Mouse (Mus musculus) skeletal muscle tissue, adult 2 months (tissue): ENCODE results near the gene Lgr4.
A peak's percentile ranks its signal among the peaks of the same experiment; 100 is the strongest.
"Not testable (repeated sequence)": the region's sequence is repeated elsewhere in the genome, so short reads cannot be mapped to it uniquely, and the experiment has no call there.

ENCODE experiments used
- DNase-seq: peaks from one replicate; pipeline ENCODE4 v3.0.0-alpha.2; 2012; ENCODE audit warnings: low read depth, low spot score

Gene Lgr4

DNA sequence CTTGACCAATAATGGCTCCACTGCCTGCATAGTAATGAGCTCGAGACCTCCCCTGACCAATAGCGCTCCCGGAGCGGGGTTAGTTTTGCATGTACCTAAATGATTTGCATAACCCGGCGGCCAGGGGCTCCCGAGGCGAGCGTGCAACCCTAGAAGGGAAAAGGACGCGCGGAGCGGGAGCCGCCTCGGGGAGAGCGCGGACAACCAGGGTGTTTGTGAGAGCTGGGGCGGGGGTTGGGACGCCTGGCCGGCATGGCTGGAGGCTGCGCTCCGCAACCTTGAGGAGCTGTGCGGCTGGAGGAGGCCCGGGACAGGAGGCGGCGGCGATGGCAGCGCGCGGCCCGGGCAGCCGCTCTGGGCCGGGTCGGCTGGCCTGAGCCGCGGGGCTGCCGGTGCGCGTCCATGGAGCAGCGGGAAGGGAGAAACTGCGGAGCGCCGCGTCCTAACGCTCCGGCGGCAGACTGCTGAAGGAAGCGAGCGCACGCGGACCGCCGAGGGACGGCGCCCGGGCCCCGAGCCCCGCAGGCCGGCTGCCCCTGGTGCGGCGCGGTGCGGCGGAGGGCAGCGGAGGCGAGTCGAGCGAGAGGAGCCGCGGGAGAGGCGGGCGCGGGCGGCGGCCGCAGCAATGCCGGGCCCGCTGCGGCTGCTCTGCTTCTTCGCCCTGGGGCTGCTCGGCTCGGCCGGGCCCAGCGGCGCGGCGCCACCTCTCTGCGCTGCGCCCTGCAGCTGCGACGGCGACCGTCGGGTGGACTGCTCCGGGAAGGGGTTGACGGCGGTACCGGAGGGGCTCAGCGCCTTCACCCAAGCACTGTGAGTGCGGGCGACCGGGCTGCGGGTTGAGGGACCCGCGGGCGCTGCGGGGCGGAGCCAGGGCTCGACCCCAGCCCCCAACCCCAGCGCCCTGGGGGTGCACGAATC, at the start of gene Lgr4:
Gene Lgr4 (plus strand): TSS at position 152 of the 918 bp plus-strand sequence.
- peak; percentile 96 for DNase-seq

DNA sequence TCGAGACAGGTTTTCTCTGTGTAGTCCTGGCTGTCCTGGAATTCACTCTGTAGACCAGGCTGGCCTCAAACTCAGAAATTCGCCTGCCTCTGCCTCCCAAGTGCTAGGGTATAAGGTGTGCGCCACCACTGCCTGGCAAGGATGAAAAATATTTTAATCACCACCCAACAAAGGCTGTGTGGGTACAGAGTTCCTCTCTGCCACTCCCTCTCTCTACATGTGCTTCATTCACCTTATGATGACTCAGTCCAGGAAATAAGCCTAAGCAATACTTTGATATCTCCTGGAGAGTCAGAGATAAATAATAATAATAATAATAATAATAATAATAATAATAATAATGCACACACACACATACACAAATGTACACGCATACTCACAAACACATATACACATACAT, 38.0 kb upstream of the Lgr4 start:
- DNase-seq, result not testable (repeated sequence)

DNA sequence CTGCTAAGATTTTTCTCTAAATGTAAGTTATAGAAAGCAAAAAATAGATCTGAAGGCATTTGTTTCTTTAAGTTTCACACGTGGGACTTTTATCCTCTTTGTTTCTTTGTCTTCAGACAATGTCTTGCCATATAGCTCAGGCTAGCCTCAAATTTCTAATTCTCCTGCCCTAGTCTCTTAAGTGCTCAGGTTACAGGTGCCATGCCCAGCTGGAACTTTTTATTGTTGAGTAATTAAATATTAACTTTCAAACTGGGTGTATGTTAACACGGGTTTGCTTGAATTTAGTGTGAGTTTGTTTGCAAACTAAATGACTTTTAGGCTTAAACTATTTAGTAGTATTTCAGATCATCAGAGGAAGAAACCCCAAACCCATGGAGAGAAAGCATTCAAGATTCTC, 36.3 kb upstream of the Lgr4 start:
- no peak for DNase-seq

DNA sequence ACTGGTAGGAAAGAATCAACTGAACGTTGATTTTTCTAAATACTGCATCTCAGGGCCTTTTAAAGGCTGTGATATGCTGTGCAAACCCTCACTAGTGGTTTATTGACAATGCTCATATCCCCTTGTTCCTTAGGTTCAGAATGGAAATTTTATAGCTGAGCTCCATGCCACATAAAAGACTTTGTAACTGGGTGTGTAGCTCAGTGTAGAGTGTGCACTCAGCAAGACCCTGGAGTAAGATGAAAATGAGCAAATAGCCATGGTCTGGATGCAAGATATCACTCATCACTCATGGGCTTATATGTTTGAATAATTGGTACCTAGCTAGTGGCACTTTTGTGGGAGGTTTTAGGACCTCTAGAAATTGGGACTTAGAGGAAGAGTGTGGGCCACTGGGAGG, 35.8 kb upstream of the Lgr4 start:
- no peak for DNase-seq

DNA sequence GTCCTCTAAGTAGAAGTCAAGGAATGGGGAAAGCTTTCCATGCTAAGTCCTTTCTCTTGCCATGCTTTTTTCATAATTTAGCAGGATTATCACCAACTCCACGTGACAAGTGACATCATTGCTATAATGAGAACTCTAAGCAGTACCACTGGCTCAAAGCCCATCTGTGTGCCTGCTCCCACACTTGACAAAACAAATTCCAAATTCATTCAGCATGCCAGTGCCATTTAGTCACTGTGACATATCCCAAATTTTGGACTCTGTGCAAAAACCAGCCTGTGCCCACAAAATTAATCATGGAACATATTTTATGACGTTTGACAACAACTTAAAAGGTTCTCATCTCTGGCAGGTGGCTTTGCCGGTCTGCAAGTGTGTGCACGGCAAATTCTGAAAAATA, 33.3 kb upstream of the Lgr4 start:
- DNase-seq, result no peak

DNA sequence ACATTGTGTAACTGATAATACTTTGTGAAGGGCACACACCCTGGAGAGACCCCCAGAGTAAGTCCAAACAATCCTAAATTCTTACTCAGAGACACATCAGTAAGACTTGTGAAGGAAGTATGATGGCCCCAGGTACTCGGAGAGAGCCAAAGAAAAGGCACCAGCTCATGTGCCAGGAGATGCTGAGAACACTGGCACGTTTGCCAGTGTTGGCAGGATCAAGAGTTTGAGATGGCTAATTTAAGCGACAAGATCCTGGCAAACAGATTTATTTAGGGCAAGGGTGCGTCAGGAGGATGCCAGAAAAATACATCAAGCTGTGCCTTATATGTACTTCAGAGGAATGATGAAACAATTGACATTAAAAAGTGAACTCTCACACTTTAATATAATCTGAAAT, 32.9 kb upstream of the Lgr4 start:
- DNase-seq, result peak; percentile 44

DNA sequence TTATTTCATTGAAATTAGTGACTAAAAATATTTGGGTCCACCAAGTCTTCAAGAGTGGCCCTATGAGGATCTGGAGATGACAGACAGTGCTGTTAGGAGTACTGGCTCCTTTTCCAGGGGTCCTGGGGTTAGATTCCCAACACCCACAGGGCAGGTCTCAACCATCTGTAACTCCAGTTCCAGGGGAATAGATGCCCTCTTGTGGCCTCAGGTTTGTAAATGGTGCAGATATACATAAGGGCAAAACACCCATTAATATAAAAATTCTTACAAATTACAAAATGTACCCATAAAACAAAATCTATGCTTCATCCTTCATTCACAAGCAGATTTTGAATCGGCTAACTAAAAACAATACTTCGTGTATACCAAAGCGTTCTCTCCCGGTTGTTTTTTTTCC, 27.4 kb upstream of the Lgr4 start:
- DNase-seq, result no peak

DNA sequence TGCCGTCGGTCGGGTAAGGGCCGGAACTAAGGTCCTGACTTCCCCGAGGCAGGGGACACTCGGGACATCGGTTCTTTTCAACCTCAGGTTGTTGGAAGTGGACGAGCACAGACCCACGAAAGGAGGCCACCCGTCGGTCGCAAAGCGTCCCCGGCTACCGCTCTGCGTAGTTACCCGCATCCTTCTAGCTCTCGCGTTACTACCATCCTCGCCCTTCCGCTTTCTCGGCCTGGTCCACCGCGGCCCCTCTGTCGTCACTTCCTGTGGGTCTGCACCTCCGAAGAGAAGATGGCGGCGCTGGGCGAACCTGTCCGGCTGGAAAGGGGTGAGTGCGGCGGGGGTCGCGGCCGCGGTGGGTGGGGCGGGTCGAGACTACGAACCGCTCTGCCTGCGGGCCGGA, 26.9 kb upstream of the Lgr4 start, which contains the start of gene Lin7c:
Gene Lin7c (plus strand): TSS at position 257 of the 400 bp plus-strand sequence.
- peak; percentile 91 for DNase-seq

DNA sequence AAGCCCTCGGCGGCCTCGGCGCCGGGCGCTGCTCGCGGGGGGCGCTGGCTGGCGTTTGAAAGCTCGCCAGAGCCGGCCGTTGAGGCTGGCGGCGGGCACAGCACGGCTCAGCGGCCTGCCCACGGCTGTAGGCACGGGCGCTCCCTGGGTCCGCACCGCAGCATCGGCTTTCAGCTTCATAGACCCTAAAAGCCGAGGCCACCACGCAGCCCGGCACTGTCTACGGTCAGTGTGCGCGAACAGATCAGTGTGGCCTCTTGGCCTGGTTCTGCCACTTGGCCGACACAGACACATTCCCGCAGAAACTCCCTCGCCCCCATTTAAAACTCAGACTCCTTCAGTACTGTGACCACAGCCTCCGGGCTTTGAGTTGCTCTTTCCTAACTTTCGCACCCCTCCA, 26.4 kb upstream of the Lgr4 start:
- DNase-seq, result peak; percentile 4

DNA sequence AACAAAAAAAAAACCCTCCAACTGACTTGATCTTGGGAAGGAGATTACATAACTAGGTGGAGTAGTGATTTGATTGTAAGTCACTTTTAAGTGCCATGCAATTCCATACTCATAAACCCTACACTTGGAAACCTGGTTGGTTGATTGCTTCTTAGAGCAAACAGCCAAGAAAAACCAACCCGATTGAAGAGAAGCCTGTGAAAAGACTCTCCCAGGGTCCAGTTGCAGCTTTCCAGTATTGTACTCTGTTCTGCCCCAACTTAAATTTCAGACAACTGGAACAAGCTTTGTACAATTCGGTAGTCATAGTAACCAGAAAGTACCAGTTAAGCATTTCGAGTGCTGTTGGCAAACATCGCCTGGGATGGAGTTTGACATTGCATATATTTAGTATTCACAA, 26.0 kb upstream of the Lgr4 start:
- DNase-seq, result no peak

DNA sequence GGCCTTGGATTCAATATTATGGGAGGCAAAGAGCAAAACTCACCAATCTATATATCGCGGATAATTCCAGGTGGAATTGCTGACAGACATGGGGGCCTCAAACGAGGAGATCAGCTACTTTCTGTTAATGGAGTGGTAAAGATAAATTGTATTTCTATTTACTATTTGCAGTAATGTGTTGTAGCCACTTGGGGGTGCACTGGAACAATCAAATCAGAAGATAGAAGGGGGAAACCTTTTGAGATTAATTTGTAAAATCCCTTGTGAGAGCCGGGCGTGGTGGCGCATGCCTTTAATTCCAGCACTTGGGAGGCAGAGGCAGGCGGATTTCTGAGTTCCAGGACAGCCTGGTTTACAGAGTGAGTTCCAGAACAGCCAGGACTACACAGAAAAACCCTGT, 21.1 kb upstream of the Lgr4 start:
- no peak for DNase-seq

DNA sequence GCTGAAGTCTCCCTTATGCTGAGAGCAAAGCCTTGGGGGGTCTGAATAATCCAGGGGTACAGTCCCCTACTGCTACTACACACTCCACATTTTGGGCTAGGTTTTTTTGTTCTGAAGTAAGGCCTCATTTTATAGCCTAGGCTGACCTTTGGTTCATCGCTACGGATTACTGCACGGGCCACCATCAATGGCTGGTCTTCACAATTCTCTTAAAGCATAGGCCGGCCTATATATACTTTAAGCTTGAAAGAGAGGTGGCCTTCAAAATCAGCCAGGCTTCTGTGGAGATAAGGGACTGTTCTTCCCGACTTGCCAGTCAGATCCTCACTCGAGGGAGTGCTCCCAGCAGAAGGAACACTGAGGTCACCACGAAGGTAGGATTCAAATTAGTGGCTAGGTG, 14.6 kb upstream of the Lgr4 start:
- no peak for DNase-seq

DNA sequence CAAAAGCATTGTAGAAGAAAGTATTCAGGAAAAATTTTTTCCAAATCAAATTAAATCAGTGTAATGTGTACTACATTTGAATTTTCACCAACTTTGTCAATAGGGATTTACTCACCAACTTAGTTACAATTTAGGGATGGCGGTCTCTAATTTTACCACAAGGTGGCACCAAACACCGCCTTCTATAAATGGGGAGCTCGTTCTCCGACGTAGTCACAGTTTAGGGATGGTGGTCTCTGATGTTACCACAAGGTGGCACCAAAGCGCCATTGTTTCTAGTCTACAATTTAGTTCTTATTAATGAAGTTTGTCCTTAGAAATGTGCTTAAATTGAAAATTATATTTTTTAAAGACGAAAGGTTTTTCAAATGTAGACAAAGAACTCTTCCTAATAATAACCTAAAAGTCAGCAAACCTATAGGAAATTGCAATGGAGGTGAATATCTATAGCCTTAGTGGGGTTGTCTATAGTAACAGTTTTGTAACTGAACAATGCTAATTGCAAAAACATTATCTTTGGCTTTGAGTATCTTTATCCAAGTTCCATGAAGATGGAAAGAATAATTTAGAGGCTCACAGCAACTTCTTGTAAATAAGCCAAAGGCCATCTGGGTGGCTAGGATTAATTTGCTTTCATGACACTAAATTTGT, 13.2 kb upstream of the Lgr4 start:
- peak; percentile 85 for DNase-seq

DNA sequence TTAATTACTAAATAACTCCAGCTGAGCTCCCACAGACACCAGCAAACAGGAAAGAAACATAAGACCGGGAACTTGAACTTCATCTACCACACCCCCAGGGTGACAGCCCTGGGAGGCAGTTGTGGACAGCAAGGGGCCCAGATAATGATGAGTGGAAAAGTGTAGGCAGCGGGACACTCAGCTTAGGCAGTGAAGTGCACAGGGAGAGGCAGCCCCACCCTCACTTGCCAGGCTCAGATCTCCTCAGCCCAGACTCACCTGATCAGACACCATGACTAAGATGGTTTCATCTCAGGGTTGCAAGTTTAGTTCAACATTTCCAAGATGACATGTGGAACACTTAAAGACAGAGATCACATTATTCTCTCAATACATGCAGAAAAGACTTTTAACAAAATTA, 8.3 kb upstream of the Lgr4 start:
- DNase-seq, result no peak

DNA sequence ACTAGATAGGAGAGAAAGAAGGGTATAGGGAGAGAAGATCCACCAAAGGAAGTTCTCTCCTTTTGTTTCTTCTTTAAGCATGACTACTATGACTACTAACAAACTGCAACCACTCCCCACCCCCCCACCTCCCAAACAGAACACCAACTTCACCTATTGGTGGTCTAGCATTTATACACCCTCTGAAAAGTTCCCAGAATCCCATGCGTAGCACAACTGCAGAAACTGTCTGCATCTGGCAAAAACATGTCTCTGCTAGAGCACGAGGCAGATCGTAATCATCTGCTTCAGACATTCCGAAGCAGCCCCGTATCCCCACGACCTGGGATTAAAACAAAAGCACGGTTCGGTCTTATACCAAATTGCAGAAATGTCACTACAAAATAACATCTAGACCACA, 5.2 kb upstream of the Lgr4 start:
- DNase-seq, result no peak

DNA sequence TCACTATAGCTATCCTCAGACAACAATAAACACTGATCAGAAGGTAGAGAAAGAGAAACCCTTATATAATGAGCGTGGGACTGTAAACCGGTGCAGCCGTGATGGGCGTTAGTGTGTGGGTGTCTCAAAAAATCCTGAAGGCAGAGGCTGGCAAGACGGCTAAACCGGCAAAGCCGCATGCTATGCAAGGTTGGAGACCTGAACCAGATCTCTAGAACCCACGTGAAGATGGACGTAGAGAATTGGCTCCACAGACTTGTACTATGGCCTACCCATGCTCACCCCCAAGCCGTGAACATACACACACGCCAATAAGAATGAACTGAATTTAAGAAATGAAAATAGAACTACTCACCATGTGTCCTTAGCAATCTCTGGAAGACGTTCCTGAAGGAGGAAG, 4.7 kb upstream of the Lgr4 start:
- no peak for DNase-seq

DNA sequence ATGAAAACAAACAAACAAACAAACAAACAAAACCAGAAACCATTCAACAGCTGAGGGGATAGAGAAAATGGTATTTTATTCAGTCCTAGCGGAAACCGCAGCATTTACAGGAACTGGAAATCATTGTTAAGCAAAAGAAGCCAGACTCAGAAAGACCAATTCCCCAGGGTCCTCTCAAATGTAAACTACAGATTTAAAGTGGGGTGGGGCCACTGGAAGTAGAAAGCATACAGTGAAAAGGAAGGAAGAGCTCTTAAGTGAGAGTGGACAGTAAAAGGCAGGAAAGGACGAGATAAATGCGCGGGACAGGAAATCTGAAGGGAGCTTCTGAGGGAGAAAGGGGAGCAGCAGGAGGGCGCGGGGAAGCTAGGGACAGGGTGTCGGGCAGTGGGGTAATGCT, 4.2 kb upstream of the Lgr4 start:
- DNase-seq, result no peak

DNA sequence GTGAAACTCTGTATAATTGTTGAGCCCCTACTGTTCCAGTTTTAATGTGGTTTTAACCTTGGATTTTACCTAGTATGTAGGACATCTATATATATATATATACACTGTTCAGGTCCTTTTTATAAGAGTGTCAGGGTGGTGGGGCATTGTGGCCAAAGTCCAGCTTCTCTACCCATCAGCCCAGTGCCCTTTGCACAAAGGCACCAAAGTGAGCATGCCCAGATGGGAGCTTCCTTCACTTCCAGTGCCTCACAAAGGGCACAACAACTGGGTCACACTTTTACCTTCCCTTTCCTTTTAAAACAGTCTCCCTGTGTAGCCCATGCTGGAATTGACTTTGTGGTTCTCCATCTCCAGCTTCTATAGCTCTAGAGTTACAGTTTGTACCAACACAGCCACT, 2.8 kb upstream of the Lgr4 start:
- no peak for DNase-seq

DNA sequence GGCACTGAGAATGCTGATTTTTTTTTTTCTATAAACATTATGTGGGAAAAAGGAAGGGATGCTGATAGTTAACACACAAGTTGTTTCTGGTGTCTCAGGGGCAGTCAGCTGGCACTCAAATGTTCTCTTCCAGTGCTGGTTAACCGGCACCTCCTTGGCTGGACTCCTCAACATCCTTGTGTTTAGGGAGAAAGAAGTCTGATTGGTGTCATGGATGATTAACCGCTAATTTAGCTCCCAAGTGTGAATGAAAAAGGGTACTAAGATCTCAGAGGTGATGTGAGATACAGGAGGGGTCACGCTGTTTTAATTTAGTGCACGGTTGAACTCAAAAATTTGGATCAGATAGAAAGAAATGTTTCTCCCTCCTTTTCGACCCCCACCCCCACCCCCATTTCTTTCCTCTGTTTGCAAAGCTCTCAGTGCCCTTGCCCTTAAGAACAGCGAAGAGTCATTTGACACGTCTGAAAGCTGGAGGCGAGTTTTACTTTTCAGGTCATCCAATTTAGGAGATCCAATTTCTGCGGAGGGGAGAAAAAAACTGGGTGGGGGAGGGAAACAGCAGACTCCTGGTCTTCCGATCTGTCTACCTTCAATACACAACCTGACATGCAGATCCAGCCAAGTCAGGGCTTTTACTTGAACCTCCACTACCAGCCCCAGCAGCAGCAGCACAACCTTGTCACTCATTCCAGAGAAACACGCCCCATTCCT, 508 bp upstream of the Lgr4 start:
- DNase-seq, result no peak

DNA sequence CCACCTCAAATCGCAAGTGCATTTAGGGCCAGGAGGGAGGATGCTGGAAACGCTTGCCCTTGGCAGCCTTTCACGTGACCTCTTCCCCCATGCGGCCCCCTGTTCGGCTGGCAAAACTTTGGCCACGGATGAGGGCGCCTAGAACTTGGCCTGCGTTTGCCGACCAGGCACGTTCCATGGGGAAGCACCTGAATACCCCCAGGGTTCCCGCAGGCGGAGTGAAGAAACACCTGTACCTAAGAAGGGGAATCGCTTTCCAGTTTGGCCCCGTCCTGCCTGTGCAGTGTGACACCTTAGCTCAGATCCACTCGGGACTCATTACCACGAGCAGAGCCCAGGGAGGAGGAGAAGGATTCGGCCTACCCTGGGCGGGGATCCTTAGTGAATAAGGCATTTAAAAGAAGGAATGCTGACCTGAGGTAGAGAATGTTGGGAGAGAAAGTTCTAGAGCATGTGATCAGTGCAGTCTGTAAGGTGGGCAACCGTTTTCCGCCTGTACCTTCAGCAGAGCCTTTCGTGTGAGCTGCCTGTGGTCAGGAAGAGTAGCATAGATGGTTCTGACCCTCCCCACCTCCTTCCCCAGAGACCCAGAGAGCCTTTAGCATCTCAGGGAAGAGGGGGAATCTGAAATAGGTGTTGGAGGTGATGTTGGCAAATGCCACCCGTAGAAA, 1.3 kb downstream of the Lgr4 start:
- no peak for DNase-seq

DNA sequence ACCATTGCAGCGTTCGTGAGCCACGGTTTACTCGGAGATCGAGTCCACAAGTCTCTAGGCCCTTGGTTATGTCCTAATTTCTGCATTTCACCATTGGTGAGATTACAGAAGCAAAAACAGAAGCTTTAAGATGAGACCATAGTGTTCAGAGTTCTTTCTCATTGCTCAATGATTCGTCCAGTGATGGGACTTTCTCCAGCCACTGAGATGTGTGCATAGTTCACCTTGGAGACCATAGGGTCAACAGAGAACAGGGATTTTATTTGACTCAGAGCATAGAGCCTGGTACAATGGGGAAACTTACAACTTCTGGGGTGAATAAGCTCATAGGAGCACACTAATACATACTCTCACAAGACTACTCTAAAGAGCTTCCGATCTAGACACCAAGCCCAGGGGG, 3.0 kb downstream of the Lgr4 start:
- no peak for DNase-seq
